Mouse (Mus musculus): ENCODE results near the gene Olfr54. TPM values are rescaled to one million over a fixed set of nuclear protein-coding genes. Genes with fewer than 3 reads are reported as not detected.
"Not testable (repeated sequence)": the region's sequence is repeated elsewhere in the genome, so short reads cannot be mapped to it uniquely, and the experiment has no call there.

The Olfr54 gene
- polyA plus RNA-seq (2012; ENCODE audit: insufficient read depth, low replicate concordance) = not detected in 2 replicates

GRCm38 (mm10) chr11:51013936-51014335 is at the start of gene Olfr54:
Gene Olfr54, plus strand, starts transcription at chr11:51014236.
- TF ChIP-seq FLI1 (IDR thresholded peaks at IDR 0.05; ENCODE audit: low read length) (no peak), GATA1 (IDR thresholded peaks at IDR 0.05; ENCODE audit: borderline replicate concordance, low read length) (no peak)
- Histone ChIP-seq H3K9me3 (peaks cover 9% of the 10 kb centered on the region; the same call in 1 of the 2 replicates), H3K4me3 (replicated peaks) (peak within 1 kb of the TSS; percentile 59), H3K36me3 (replicated peaks; ENCODE audit: low read length) (no peaks in the 10 kb centered on the region), H3K4me1 (no peaks in the 10 kb centered on the region), H3K27me3 (replicated peaks) (no peaks in the 10 kb centered on the region)

GRCm38 (mm10) chr11:50964886-50965285 is 49.1 kb upstream of the Olfr54 start:
- Histone ChIP-seq H3K4me3 (replicated peaks) (no peak overlapping the region), H3K36me3 (replicated peaks; ENCODE audit: low read length) (no peaks in the 10 kb centered on the region), H3K9me3 (peaks cover 39% of the 10 kb centered on the region), H3K4me1 (no peaks in the 10 kb centered on the region), H3K27me3 (replicated peaks) (no peaks in the 10 kb centered on the region)
- TF ChIP-seq GATA1 (IDR thresholded peaks at IDR 0.05; ENCODE audit: borderline replicate concordance, low read length) (no peak), FLI1 (IDR thresholded peaks at IDR 0.05; ENCODE audit: low read length) (no peak)

DNA sequence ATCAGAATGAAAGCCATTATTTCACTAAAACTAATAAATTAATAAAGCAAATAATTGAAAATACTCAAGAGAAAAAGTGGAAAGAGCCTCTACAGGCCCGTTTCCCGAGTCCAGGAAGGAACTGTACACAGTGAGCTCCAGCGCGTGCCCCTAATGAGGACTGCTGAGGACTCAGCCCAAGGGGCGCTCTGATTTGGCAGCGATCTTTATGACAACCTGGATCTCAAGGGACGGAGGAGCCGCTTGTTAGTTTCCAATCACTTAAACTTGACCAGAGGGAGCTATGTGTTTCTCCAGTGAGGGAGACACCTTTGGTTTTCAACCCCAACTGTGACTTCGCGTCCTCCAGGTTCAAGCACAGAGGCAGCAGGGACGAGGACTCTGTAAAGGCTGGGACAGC is 47.8 kb upstream of the Olfr54 start, which contains the start of gene Olfr1378:
Gene Olfr1378, plus strand, starts transcription at position 301 of the 400 bp plus-strand sequence.
- no peak for TF ChIP-seq FLI1 (IDR thresholded peaks at IDR 0.05; ENCODE audit: low read length)
- TF ChIP-seq GATA1 (IDR thresholded peaks at IDR 0.05; ENCODE audit: borderline replicate concordance, low read length) = no peak
- no peak within 1 kb of the TSS for H3K4me3 ChIP-seq (replicated peaks)
- peaks cover 35% of the 10 kb centered on the region for H3K9me3 ChIP-seq
- H3K36me3 ChIP-seq (replicated peaks; ENCODE audit: low read length) = no peaks in the 10 kb centered on the region
- H3K27me3 ChIP-seq (replicated peaks) = no peaks in the 10 kb centered on the region
- H3K4me1 ChIP-seq = no peaks in the 10 kb centered on the region

DNA sequence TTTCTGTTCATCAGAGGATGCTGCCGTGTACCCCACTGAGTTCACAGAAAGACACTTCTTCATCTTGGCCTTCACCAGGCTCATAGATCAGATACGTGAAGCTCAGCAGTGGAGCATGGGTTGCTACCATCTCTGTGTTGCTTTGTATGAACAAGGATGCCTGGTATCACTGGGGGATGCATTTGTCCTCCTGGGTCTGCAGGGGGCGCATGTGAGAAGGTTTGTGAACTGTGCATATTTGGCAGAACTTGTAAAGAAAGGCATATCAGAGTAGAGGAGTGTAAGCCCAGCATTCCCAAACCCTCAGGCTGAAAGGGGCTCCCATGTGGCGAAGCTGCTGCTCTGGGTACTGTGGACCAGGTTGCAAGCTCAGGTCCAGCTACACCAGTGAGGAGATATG is 36.8 kb upstream of the Olfr54 start:
- TF ChIP-seq GATA1 (IDR thresholded peaks at IDR 0.05; ENCODE audit: borderline replicate concordance, low read length) (no peak), FLI1 (IDR thresholded peaks at IDR 0.05; ENCODE audit: low read length) (no peak)
- H3K4me3 ChIP-seq (replicated peaks) = no peak overlapping the region
- peaks cover 38% of the 10 kb centered on the region for H3K9me3 ChIP-seq
- H3K4me1 ChIP-seq = no peaks in the 10 kb centered on the region
- no peaks in the 10 kb centered on the region for H3K36me3 ChIP-seq (replicated peaks; ENCODE audit: low read length)
- H3K27me3 ChIP-seq (replicated peaks) = no peaks in the 10 kb centered on the region

DNA sequence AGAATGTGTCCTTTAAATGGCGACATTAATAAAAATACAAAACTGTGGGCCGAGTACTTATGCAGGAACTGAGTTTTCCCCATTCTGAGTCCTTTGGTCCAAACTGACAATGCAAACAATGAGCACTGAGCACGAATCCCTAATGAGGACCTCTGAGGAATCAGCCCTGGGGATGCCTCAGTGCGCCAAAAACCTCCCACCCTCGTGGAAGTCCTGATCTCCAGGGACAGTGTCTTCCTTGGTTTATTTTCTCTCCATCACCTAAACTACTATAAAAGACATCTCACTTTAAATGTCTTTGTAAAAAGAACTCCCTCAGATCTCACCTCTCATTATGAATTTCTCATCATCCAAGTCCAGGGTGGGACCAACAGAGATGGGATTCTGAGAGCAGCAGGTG is 32.4 kb upstream of the Olfr54 start, which contains the start of gene Olfr1377:
Gene Olfr1377, plus strand, starts transcription at position 301 of the 400 bp plus-strand sequence.
- Histone ChIP-seq H3K4me3 (replicated peaks) (no peak within 1 kb of the TSS), H3K27me3 (replicated peaks) (no peaks in the 10 kb centered on the region)
- no peak for TF ChIP-seq GATA1 (IDR thresholded peaks at IDR 0.05; ENCODE audit: borderline replicate concordance, low read length)
- no peak for TF ChIP-seq FLI1 (IDR thresholded peaks at IDR 0.05; ENCODE audit: low read length)

DNA sequence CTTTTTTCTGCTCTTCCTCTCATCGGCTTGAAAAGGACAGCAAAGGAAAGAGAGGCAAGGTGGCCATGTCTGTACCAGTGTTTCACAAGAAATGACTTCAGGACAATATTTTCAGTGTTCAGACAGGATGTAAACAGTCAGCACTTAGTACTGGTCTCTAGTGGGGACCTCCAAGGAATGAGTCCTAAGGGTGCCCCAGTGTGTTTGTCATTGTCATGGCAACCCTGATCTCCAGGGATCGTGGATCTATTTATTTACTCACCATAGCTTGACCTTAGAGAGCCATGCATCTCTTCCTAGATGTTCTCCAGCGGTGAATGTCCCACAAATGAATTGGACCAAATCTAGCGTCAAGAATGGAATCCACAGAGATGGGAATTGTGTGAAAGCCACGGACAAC is 10.7 kb upstream of the Olfr54 start, which contains the start of gene Olfr51:
Gene Olfr51, plus strand, starts transcription at position 301 of the 400 bp plus-strand sequence.
- Histone ChIP-seq H3K27me3 (replicated peaks) (no peaks in the 10 kb centered on the region), H3K36me3 (replicated peaks; ENCODE audit: low read length) (no peaks in the 10 kb centered on the region)
- TF ChIP-seq GATA1 (IDR thresholded peaks at IDR 0.05; ENCODE audit: borderline replicate concordance, low read length) = no peak
- TF ChIP-seq FLI1 (IDR thresholded peaks at IDR 0.05; ENCODE audit: low read length) = no peak

More for the DNA sequence above, 32.4 kb upstream of the Olfr54 start, which contains the start of gene Olfr1377:
- Histone ChIP-seq H3K36me3 (replicated peaks; ENCODE audit: low read length) (no peaks in the 10 kb centered on the region), H3K4me1 (no peaks in the 10 kb centered on the region), H3K9me3 (peaks cover 32% of the 10 kb centered on the region)

DNA sequence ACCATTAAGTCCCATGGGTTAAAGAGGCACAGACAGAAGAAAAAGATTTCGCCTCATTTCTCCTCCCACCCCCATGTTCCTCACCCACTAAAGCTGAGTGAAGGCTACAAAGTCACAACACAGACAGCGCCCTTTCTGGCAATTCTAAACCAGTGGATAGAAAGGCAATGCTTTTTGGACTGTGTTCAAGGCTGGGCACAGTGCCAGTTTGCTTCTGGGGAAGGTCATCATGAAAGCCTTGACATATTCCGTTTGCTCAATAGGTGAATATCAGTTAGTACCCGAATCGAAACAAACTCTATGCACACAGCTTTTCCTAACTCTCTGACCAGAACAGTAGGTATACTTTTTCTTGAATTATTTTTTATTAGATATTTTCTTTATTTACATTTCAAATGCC is 2.2 kb upstream of the Olfr54 start:
- H3K4me3 ChIP-seq (replicated peaks) = no peak overlapping the region
- no peaks in the 10 kb centered on the region for H3K4me1 ChIP-seq
- H3K36me3 ChIP-seq (replicated peaks; ENCODE audit: low read length) = no peaks in the 10 kb centered on the region
- TF ChIP-seq GATA1 (IDR thresholded peaks at IDR 0.05; ENCODE audit: borderline replicate concordance, low read length) (no peak), FLI1 (IDR thresholded peaks at IDR 0.05; ENCODE audit: low read length) (no peak)
- peaks cover 9% of the 10 kb centered on the region; the same call in 1 of the 2 replicates for H3K9me3 ChIP-seq
- H3K27me3 ChIP-seq (replicated peaks) = no peaks in the 10 kb centered on the region

More for the DNA sequence above, 10.7 kb upstream of the Olfr54 start, which contains the start of gene Olfr51:
- peaks cover 6% of the 10 kb centered on the region; the same call in 1 of the 2 replicates for H3K9me3 ChIP-seq
- H3K4me1 ChIP-seq = no peaks in the 10 kb centered on the region
- H3K4me3 ChIP-seq (replicated peaks) = no peak within 1 kb of the TSS

GRCm38 (mm10) chr11:51016341-51016740 is 2.3 kb downstream of the Olfr54 start:
- Histone ChIP-seq H3K27me3 (replicated peaks) (no peaks in the 10 kb centered on the region), H3K9me3 (peaks cover 2% of the 10 kb centered on the region; the same call in 1 of the 2 replicates), H3K36me3 (replicated peaks; ENCODE audit: low read length) (no peaks in the 10 kb centered on the region), H3K4me1 (no peaks in the 10 kb centered on the region), H3K4me3 (replicated peaks) (no peak overlapping the region)
- TF ChIP-seq FLI1 (IDR thresholded peaks at IDR 0.05; ENCODE audit: low read length) (no peak), GATA1 (IDR thresholded peaks at IDR 0.05; ENCODE audit: borderline replicate concordance, low read length) (no peak)

DNA sequence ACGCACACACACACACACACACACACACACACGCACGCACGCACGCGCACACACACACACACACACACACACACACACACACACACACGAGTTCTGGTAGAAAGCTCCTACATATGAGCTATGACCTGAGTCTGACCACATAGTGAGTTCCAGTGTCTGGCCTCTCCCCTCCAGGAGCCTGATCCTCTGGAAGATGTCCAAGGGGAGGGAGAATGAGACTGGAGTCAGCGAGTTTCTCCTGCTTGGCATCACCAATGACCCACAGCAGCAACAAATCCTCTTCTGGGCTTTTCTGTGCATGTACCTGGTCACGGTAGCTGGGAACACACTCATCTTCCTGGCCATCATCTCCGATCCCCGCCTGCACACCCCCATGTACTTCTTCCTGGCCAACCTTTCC is 12.8 kb downstream of the Olfr54 start:
- H3K36me3 ChIP-seq (replicated peaks; ENCODE audit: low read length); H3K9me3 ChIP-seq; H3K4me1 ChIP-seq; H3K27me3 ChIP-seq (replicated peaks); H3K4me3 ChIP-seq (replicated peaks): not testable (repeated sequence)

DNA sequence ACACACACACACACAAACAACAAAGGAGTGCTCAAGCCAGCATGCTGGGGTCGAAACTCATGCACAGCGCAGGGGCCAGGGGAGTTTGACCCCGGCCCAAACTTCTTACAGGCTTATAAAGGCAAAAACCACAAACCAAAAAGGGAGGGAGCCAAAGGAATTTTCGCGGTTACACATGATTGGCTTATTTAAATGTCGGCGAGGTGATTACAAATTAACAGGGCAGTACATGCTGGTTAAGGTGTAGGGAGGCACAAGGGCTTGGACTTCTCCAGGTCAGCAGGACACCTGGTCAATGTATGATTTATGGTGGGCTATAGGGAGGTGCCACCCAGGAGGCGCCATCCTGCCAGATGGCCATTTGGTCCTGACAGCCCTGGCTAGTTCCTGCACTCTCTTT is 15.3 kb downstream of the Olfr54 start:
- H3K4me1 ChIP-seq; H3K9me3 ChIP-seq; H3K4me3 ChIP-seq (replicated peaks); H3K27me3 ChIP-seq (replicated peaks); H3K36me3 ChIP-seq (replicated peaks; ENCODE audit: low read length): not testable (repeated sequence)

- H3K27me3 ChIP-seq (replicated peaks) = no peaks in the 10 kb centered on the region
- H3K4me3 ChIP-seq (replicated peaks) = no peak overlapping the region
- H3K9me3 ChIP-seq = peaks cover 9% of the 10 kb centered on the region; the same call in 1 of the 2 replicates
- no peaks in the 10 kb centered on the region for H3K36me3 ChIP-seq (replicated peaks; ENCODE audit: low read length)
- TF ChIP-seq FLI1 (IDR thresholded peaks at IDR 0.05; ENCODE audit: low read length) = no peak
- no peak for TF ChIP-seq GATA1 (IDR thresholded peaks at IDR 0.05; ENCODE audit: borderline replicate concordance, low read length)
- no peaks in the 10 kb centered on the region for H3K4me1 ChIP-seq
These were observed 16.2 kb downstream of the Olfr54 start for GRCm38 (mm10) chr11:51030225-51030624.

Measured in megakaryocyte, embryonic 14.5 days (primary cell).